Mouse (Mus musculus): ENCODE data around the gene Elane.

The Elane gene

DNA sequence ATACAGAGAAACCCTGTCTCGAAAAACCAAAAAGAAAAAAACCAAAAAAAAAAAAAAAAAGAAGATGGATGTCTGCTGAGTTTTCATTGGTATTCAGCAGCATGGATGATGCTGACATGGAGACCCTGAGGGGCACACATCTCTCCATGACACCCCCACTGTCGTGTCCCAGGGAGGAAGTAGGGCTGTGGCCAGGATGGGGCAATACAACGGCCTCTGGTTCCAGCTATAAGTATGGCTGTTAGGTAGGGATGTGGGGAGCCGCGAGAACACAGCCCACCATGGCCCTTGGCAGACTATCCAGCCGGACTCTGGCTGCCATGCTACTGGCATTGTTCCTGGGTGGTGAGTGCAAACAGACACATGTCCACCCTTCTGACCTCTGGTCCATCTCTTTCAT lies at the start of gene Elane:
Gene Elane, plus strand, starts transcription at position 194 of the 400 bp plus-strand sequence.
- DNase-seq (ENCODE audit: low read depth), result no peak

DNA sequence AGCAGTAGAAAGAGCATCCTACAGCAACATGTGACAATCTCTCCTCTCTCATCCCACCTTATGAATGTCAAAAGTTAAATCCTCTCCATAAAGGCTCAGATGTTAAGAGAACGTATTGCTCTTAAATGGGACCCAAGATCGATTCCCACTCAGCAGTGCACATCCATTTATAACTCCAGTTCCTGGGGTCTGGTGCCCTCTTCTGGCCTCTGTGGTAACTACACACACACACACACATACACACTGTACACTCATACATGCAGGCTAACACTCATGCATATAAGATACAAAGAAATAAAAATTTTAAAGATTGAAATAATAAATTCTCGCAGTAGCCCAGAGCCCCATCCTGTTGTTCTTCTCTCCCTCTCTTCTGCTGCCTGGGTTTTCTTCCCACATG lies 49.1 kb upstream of the Elane start:
- DNase-seq (ENCODE audit: low read depth), result no peak

DNA sequence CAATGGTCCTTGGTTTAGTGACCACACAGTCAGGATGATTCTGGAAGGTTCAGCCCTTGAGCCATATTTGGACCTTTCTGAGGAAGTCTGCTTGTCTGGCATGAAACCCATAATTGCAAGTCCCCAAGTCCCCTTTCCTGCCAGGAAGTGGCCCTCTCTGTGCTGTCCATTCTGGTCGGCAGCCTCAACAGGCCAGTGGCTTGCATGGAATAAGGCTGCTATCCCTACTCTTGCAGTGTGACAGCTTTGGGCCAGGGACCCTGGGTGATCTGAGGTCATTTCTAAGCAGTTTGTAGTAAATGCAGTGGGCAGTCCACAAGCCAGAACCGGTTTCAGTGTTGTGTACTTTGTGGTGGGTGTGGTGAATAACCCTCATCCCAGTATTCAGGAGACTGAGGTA lies 47.9 kb upstream of the Elane start:
- DNase-seq (ENCODE audit: low read depth), result no peak

DNA sequence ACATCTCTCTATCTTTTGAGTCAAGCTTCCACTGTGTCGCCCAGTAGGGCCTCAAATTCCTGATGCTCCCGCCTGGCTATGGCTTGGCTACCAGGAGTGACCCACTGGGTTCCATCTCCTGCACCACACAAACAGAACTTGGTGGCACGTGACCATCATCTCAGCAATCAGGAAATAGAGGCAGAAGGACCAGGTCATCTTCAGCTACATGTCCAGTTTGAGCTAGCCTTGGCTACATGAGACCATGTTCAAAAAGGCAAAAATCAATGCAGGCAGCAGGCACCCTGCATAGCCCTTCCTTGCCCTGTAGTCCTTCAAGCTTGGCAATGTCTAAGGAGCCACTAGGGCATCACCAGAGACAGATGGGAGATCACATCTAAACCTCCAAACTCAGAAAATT lies 46.0 kb upstream of the Elane start:
- no peak for DNase-seq (ENCODE audit: low read depth)

DNA sequence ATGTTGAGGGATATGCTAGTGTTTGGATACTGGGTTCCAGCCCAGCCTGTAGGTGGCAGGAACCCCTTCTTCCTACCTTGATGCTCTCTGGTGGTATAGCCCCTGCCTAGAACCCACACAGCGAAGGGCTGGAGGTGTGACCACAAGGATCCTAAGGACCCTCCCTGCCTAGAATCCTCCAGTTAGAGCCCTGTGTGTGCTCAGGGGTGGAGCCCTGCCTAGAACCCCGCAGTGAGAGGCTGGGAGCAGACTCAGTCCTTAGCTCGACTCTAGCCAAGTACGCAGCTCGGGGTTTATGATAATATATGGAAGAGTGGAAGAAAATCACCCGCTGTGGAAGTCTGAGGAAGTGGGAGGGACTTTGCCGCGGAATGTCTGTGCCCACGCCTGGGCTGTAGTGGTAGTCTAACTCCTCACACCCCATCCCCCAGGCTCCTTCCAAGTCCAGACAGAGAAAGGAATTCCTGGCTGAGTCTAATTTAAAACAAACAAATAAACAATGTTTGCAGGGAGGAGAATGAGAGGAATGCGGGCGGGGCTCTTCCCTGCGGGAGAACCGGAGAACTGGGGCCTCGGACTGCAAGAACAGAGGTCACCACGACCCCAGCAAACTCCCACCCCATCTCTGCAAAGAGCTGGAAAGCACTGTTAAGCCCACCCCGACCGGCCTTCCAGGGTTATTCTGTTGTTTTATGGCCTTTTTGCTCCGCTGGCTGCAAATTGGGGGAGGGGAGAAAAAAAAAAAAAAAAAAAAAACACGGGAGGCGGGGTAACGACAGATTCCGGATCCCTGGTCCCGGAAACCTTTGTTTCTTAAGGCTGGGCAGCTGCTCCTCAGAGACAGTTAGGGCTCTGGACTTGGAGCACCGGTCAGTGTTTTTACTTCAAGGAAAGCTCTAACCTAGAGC lies 45.1 kb upstream of the Elane start:
- DNase-seq (ENCODE audit: low read depth), result no peak

DNA sequence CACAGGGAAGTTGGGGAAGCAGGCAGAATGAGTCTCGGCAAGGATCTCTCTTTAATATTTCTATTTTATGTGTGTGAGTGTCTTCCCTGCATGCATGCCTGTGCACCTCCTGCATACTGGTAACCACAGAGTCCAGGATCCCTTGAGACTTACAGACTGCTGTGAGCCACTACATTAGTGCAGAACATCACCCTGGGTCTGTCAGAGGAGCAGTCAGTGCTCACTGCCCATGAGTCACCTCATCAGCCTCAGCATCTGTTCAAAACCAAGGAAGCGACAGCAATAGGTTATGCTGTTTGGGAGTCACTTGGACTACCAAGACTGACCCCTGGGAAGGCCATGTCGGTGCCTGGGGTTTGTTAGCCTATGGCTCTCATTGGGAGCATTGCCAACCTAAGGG lies 43.7 kb upstream of the Elane start:
- no peak for DNase-seq (ENCODE audit: low read depth)

DNA sequence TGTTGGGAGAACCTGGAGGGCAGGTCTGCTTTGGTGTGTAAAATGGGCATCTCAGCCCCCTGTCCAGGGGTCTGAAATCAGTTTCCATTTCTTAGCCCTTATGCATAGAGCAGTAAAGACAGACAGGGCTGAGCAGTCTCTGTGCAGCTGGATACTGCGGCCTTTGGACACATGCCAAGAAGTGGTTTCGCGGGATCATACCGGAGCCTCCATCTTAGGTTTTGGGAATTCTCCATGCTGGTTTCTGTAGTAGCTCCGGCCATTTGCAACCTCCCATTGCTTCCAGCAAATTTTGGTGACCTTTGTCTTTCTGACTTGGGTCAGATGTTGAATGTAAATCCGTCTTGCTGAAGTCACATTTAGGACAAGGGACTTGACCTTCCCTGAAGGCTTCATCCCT lies 42.6 kb upstream of the Elane start:
- DNase-seq (ENCODE audit: low read depth), result no peak

DNA sequence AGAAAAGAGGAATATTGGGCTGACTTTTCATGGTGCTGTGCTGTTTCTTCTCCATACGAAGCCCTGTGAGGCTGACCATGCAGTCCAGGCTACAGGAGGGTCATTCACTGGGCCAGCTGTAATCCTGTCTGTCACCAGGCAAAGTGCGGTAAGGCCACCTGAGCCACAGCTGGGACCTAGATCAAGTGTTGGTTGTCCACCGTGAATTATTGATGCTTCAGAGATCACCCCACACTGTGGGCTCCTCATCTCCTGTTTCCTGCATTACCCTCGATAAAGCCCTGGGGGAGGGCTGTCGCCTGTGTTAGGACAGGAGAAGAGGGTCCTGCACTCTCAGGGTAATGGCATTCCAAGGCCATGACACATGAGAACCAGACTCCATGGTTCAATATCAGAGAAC lies 39.5 kb upstream of the Elane start:
- no peak for DNase-seq (ENCODE audit: low read depth)

DNA sequence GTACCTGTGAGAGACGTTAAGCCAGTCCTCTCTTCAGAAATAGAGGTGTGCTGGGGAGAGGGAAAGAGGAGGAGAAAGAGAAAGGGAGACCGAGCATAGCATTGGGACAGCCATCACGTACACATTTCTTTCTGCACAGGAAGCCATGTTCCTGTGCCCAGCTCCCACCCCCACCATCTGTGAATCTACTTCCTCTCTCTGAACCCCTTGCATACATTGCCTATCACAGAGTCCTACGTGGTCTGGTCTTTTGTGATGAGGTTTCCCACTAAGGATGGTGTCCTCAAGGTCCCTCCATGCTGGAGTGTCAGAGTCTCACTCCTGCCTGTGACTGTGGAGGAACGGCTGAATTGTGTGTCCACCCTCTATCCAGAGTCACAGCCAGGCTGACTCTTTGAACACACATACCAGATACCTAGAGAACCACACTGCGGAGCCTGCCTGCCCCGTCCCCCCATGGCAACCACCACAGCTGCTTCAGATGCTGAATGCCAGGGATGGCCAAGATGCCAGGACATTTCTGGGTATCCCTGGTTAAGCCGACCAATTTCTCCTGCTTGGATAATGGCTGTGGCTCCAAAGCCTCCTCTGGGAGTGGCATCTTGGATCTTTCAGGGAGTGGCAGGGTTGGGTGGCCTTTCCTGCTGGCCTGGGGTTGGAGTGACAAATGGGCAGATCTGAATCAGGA lies 36.0 kb upstream of the Elane start:
- no peak for DNase-seq (ENCODE audit: low read depth)

DNA sequence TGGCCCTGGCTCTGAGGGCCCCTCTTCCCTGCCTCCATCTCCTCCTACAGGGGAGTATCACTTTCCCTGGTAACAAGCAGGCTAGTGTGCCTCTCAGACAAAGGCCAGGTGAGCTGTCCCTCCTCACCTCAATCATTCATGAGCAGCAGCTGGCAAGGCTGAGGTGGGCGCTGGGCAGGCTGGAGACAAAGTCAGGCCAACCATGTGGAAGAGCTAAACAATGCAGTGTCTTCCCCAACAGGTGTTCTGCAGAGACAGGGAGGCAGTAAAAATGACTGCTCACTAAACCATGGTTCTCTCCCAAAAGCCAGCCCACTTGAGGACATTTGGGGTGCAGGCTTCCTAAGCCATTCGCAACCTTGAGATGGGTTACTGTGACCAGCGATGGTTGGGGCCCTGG lies 34.4 kb upstream of the Elane start:
- DNase-seq (ENCODE audit: low read depth), result no peak

DNA sequence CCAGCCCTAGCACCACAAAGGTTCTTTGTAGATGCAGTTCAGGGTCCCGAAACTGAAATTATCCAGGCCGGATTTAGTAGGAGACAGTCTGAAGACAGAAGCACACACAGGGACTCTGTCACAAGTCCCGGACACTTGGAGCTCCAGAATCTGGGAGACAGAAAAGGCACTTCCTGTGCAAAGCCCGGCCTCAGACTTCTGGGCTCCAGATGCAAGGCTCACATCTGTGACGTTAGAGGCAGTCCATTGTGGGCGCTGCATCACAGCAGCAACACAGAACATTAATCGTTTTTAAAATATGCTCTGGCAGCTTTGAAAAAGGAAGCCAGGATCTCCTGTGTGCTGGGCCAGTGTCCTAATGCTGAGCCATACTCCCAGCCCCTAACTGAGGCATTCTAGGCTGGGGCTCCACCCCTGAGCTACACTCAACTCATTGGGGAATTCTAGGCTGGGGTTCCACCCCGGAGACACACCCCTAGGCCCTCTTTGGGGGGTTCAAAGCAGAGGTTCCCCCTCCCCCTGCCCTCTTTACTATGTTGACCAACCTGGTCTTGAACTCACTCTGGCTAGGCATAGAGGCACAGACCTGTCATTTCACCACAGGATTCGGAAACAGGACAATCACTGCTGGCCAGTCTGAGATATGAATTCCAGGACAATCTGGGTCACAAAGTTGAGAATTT lies 33.8 kb upstream of the Elane start:
- no peak for DNase-seq (ENCODE audit: low read depth)

DNA sequence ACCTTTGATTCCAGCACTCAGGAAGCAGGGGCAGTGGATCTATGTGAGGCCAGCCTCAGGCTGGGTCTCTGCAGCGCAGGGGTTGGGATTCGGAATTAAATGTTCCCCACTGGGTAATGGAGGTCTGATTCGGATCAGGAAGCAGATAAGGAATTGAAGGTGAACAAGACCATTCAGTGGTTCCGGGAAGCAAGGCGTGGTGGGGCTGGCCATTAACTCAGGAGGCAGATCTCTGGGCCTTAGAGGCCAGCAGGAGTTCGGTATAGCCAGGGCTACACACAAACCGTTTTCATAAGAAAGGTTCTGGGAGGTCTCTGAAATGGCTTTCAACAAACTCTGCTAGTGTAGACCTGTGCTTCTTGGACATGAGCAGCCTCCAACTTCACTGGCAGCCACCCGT lies 33.2 kb upstream of the Elane start:
- no peak for DNase-seq (ENCODE audit: low read depth)

DNA sequence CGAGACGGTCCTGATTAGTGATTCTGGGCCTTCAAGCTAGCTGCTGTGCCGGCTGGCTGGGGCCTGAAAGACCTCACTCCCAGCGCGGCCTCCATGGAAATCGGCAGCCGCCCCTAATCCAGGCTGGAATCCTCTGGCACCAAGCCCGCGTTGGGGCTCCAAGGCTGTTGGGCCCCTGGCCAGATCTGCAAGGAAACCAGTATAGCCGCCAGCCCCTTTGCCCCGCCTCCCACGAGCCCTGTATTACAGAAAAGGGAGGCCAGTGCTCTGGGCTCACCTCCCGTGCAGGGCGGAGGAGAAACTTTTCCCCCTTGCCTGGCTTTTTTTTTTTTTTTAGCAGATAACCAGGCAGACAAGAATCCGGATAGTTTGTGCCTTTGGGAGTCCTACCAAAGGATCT lies 32.7 kb upstream of the Elane start:
- peak; percentile 51 for DNase-seq (ENCODE audit: low read depth)

DNA sequence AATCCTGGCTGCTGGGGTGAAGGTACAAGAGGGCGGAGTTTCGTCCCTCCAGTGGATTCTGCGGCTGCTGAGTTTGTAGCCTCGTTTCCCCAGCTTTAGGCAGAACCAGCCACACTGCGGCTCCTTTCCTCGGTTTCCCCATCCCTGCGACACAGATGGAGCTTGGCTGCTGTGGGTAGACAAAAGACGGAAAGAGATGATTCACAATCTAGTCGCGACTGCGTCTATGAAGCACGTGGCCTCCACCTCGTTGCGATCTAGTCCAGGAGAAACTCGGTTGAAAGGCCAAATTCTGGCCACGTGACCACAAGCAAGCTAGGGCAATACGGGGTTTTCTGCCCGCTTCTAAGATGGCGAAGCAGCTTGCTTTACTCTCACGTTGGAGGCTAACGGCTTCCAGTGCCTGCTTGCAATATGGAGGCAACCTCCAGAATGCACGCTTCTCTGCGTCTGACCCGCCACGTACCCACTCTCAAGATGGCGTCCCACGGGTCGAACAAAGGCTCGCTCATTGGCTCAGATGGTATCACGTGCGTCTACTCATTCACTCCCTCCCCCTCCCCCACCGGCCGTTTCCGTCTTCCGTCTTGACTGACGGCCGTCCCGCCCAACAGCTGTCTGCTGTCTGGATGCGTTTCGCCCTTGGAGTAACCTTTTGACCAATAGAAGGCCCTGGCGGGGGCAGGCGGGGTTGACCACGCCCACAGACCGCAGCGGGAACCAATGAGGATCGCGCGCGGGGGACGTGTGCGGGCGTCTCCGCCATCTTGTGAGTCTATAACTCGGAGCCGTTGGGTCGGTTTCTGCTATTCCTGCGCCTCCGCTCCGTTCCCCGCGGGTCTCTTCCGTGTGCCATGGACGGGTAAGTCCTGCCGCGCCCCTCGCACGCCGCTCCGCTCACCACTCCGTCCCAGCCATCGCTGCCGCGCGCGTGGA lies 31.9 kb upstream of the Elane start, which contains the start of gene Ptbp1:
Gene Ptbp1, plus strand, starts transcription at position 568 of the 936 bp plus-strand sequence.
- DNase-seq (ENCODE audit: low read depth), result peak; percentile 100

DNA sequence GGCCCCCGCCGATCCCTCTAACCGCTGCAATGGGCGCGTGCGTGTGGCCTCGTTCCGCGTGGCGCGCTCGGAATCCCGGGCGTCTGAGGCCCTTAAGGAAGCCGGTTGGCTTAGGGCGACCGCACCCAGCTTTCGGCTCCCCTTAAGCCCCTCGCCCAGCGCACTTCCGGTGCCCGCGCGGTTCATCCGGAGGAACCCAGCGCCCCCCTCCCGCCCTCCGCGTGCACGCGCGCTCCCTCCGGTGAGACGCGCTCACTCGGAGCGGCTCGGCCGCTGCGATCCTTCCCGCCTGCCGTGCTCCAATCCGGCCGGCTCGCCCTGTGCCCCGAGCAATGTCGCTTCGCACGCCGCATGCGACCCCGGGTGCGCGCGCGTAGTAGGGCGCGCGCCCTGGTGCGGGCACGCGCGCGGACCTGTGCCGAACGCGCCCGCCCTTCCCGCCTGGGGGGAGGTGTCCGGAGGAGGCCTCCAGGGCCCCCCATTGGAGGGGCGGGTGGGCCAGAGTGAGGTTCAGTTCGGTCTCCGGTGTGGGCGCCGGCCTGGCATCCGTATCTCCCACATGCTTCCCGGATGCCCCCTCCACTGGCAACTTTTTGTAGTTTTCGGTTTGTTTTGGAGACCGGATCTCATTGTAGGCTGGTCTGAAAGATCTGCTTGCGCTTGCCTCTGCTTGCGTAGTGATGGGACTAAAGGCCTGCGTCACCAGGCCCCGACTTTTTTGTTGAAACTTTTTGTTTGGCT lies 31.1 kb upstream of the Elane start:
- peak; percentile 34 for DNase-seq (ENCODE audit: low read depth)

DNA sequence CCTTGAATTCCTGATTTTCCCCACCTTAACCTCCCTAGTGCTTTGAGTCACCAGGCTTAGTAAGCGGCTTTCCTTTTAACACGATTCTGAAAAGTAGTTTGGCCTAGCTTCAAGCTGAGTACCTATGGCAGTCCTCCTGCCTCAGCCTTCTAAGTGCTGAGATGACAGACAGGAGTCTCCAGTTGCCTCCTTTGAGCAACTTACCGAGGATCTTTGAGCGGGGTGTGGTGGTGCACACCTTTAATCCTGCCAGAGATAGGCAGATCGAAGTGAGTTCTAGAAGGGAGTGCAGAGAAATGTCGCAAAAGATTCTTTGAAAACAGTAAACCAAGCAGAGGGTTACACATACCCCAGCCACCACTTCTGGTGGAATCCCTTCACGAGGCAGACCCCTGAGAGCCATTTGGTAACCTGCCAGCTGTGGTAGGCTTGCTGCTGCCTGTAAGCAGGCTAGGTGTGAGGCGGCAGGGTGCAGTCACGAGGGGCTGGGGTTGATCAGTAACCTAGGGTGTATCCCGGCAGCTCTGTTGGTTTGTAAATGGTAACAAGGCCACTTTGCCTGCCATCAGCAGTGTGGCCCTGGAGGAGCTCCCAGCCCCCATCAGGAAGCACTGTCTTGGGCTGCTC lies 30.4 kb upstream of the Elane start:
- peak; percentile 30 for DNase-seq (ENCODE audit: low read depth)

DNA sequence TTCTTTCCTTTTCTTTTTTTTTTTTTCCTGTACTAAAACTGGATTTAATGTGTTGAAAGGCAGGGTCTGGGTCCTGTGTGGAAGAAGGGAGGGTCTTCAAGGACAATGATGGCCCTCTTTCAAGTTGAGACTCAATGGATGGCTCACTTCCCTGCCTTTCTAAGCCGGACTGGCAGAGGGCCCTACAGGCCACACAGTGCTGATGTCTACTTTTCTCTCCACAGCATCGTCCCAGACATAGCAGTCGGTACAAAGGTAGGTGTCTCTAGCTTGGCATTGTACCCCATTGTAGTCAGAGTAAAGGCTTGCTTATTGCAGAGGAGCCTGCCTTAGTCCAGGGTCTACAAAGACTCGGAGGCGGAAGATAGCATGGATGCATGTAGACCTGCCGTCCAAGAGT lies 29.8 kb upstream of the Elane start:
- DNase-seq (ENCODE audit: low read depth), result no peak

DNA sequence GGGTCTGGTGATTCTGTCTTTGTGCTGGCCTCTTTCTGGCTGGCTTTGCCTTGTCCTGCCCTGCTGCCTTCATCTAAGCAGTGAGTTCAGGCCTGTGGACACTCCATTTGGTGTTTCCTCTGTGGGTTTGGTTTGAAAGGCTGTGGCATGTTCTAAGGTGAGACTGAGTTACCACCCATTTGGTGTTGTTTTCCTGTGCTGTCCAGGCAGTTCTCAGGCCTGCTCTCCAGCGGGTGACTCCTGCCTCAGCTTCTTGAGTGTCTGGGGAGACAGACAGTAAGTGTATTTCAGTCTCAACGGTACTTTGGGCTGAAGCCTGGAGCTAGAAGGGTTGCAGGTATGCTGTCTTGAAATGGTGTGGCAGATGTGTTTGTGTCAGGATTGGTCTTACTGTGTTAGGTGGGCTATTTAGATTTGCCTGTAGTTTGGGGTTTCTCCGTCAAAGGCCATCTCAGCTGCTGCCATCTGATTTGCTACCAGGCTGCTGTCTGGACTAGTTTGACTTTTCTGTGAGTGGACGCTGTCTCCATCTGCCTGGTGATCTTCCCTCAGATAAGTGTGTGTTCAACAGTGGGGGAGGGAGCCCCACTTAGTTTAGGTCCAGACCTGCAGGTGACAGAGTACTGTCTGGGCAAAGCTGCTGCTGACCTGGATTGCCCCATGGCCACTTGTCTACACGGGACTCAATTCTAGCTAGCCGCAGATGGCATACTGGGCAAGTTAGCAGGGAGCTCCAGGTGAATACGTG lies 29.2 kb upstream of the Elane start:
- no peak for DNase-seq (ENCODE audit: low read depth)

DNA sequence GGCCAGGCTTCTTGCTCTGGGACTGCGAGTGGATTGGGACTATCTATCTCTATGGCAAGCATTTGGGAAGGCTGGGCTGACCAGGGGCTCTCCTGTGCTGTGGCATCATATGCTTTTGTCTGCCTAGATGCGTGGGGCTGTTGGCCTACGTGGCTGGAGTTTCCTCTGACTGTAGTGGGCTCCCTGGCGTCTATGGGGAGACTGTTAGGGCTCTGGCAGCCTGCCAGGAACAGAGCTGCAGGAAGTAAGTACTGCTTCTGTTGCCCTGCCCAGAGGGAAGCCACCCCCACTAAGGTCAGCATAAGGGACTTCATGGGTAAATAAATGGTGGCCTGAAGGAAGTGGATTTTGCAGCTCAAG lies 28.6 kb upstream of the Elane start:
- no peak for DNase-seq (ENCODE audit: low read depth)

DNA sequence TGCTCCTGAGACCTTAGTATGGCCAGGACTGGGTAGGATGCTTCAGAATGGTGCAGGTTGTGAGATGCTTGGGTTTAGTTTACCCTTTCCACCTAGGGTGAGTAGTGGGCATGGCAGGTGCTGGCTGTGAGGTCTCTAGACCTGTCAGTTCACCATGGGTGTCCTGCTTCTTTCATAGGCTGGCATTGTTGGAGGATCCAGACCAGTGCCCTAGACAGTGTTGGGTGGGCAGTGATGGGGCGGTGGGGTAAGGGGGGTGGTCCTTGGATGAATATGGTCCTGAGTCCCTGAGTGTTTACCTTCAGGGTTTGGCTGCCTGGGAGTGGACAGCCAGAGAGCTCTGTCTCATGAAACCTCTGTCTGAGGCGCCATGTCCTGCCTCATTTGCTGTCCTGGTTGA lies 28.2 kb upstream of the Elane start:
- no peak for DNase-seq (ENCODE audit: low read depth)

Measured in c-Kit-positive CD71-positive TER-119-negative erythroid progenitor cells, embryonic 14.5 days (primary cell).